Mouse (Mus musculus) naive thymus-derived CD4-positive, alpha-beta T cell, adult 5 months (primary cell): Measurements from ENCODE around the gene Msi2. TPM values are rescaled to one million over a fixed set of nuclear protein-coding genes. Genes with fewer than 3 reads are reported as not detected.

Experiments
- polyA plus RNA-seq: library from polyadenylated mRNA; unstranded; fragments of 100-300 nt; shearing (Covaris generic); gene quantifications from one replicate; pipeline ENCODE4 v1.2.1, GENCODE M21; 2017

Msi2 gene
- polyA plus RNA-seq, result 14.7 TPM

GRCm38 (mm10) chr11:88718050-88718765, at the start of gene Msi2:
TSS of gene Msi2 (minus strand) at chr11:88718513.

GRCm38 (mm10) chr11:88293631-88294393, 424.5 kb downstream of the Msi2 start, which contains the start of gene Ccdc182:
TSS of gene Ccdc182 (plus strand) at chr11:88294058.

Other genes starting within 250 kb of the Msi2 start
- 1.3 TPM for gene Akap1, start 146.1 kb upstream of the Msi2 start, polyA plus RNA-seq
- 6.6 TPM for gene Scpep1, start 237.0 kb upstream of the Msi2 start, polyA plus RNA-seq
- gene Elobl, start 248.4 kb upstream of the Msi2 start, polyA plus RNA-seq, result not detected